Mouse (Mus musculus): ENCODE data around the gene Phyhd1. TPM values are rescaled to one million over a fixed set of nuclear protein-coding genes. Genes with fewer than 3 reads are reported as not detected.

Gene Phyhd1
- total RNA-seq, 2 experiments from 2014 or later = 26.3 to 29.3 TPM

Other genes starting within 250 kb of the Phyhd1 start
- gene Wdr34, start 217.3 kb upstream of the Phyhd1 start, total RNA-seq (2021) = 10 to 100 TPM in 1 of 2 experiments, 1 to 10 TPM in 1; 9.1 to 11.6 TPM
- gene Set, start 208.8 kb upstream of the Phyhd1 start, total RNA-seq (2021) = 100 to 1,000 TPM; 131 to 149 TPM
- 10 to 100 TPM; 11.4 to 12.9 TPM for gene Pkn3, start 188.5 kb upstream of the Phyhd1 start, total RNA-seq (2021)
- gene Zdhhc12, start 172.6 kb upstream of the Phyhd1 start, total RNA-seq (2021) = 1 to 10 TPM; 7.5 to 7.8 TPM
- 10 to 100 TPM; 25.7 to 26.7 TPM for gene Zer1, start 141.6 kb upstream of the Phyhd1 start, total RNA-seq (2021)
- 10 to 100 TPM; 19.7 to 24.1 TPM for gene Tbc1d13, start 132.5 kb upstream of the Phyhd1 start, total RNA-seq (2021)
- gene Endog, start 94.7 kb upstream of the Phyhd1 start, total RNA-seq (2021) = 10 to 100 TPM; 59.1 to 60.2 TPM
- 1 to 10 TPM; 7.0 to 7.1 TPM for gene Spout1, start 87.7 kb upstream of the Phyhd1 start, total RNA-seq (2021)
- gene Kyat1, start 60.4 kb upstream of the Phyhd1 start, total RNA-seq (2021) = 10 to 100 TPM; 44.5 to 44.6 TPM
- gene Lrrc8a, start 28.5 kb upstream of the Phyhd1 start, total RNA-seq (2021) = 10 to 100 TPM; 72.1 to 91.7 TPM
- gene Gm28035, start 25.6 kb upstream of the Phyhd1 start, total RNA-seq (2021) = 1 to 10 TPM; 1.3 to 2.7 TPM
- gene Gm28038, start 14.8 kb downstream of the Phyhd1 start, total RNA-seq (2021) = not detected
- 10 to 100 TPM; 25.9 to 28.6 TPM for gene Dolk, start 20.1 kb downstream of the Phyhd1 start, total RNA-seq (2021)
- gene Nup188, start 20.2 kb downstream of the Phyhd1 start, total RNA-seq (2021) = 10 to 100 TPM; 25.1 to 26.6 TPM
- gene Sh3glb2, start 93.1 kb downstream of the Phyhd1 start, total RNA-seq (2021) = 10 to 100 TPM; 62.0 to 69.5 TPM
- 10 to 100 TPM; 70.5 to 78.0 TPM for gene Miga2, start 98.0 kb downstream of the Phyhd1 start, total RNA-seq (2021)
- gene Dolpp1, start 126.1 kb downstream of the Phyhd1 start, total RNA-seq (2021) = 10 to 100 TPM; 11.6 to 14.7 TPM
- gene Crat, start 149.6 kb downstream of the Phyhd1 start, total RNA-seq (2021) = 100 to 1,000 TPM; 448 to 485 TPM
- gene Ptpa, start 149.8 kb downstream of the Phyhd1 start, total RNA-seq (2021) = 100 to 1,000 TPM; 125 to 133 TPM
- gene Ier5l, start 208.0 kb downstream of the Phyhd1 start, total RNA-seq (2021) = 10 to 100 TPM in 1 of 2 experiments, 1 to 10 TPM in 1; 9.5 to 12.2 TPM

All from heart, postnatal 10 days (tissue).